Mouse (Mus musculus): ENCODE measurements around the gene Rsph14. TPM values are rescaled to one million over a fixed set of nuclear protein-coding genes. Genes with fewer than 3 reads are reported as not detected.

Gene Rsph14
- polyA plus RNA-seq, 1 experiment from 2014 or later: not detected

DNA sequence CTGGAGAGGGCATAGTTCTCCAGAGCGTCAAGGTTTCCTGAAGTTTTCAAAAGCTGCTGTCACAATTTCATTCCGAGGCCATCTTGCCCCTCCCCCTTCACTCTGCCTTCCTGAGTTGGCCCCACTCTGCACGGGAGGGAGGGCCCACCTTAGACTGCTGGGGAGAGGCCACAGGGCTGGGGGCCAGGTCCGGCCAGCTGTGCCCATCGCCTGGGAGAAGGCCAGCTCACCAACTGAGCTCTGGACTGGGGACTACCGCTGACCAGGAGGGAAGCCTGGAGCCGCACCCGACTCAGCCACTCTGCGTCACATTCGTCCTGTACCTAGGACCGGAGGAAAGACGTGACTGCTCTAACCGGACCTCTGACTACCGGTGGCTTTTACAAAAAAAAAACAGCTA lies 16.9 kb downstream of the Rsph14 start:
- Histone ChIP-seq H3K4me3 (no peak overlapping the region), H3K27me3 (ENCODE audit: low read depth, poor library complexity, severe bottlenecking) (no peaks in the 10 kb centered on the region), H3K27ac (no peak overlapping the region; the same call in 1 of the 2 replicates), H3K36me3 (no peaks in the 10 kb centered on the region), H3K9me3 (replicated peaks) (no peaks in the 10 kb centered on the region), H3K4me1 (peaks cover 7% of the 10 kb centered on the region)
- 77% methylated on average over 14 of the region's 14 CpGs for WGBS
- no peak for DNase-seq (ENCODE audit: low spot score)

GRCm38 (mm10) chr10:75010704-75011103 lies 21.7 kb downstream of the Rsph14 start:
- 93% methylated on average over 15 of the region's 15 CpGs for WGBS
- Histone ChIP-seq H3K9me3 (replicated peaks) (no peaks in the 10 kb centered on the region), H3K36me3 (no peaks in the 10 kb centered on the region), H3K27ac (no peak overlapping the region), H3K4me3 (no peak overlapping the region), H3K27me3 (ENCODE audit: low read depth, poor library complexity, severe bottlenecking) (no peaks in the 10 kb centered on the region), H3K4me1 (peaks cover 14% of the 10 kb centered on the region)
- no peak for DNase-seq (ENCODE audit: low spot score)

DNA sequence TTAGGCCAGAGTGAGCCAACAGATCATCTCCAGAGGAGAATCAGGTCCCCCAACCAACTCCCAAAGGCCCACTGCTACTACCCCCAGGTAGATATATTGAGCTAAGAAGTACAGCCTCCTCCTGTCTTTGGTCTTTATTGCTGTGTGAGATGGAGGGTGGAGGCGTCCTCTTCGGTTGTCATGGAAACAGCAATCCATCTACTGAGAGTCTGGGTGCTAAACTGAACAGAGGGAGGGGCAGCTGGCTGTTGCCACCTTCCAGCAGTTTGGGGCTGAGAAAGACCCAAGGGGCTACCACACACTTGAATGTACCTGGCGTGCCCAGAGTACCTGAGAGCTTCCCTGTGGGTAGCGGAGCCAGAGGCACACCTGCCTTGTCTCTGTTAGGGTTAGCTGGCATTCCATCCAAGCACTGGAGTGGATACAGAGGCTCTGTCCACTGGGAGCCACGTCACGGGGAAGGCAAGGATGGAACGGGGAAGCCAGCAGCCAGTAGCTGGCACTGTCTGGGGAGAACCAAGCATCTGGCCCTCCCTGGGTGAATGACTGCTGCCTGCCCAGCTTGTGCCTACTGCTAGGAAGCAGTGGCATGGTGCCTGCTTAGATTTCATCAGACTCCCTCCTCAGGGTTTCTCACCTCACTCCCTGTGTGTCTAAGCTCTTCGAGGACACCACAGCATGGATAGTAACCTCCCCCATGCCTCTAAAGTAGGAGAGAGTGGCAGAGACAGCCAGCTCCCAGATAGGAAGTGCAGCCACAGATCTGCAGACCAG lies 25.3 kb downstream of the Rsph14 start:
- H3K36me3 ChIP-seq: no peaks in the 10 kb centered on the region
- peaks cover 15% of the 10 kb centered on the region for H3K4me1 ChIP-seq
- 56% methylated on average over 8 of the region's 8 CpGs for WGBS
- H3K27me3 ChIP-seq (ENCODE audit: low read depth, poor library complexity, severe bottlenecking): no peaks in the 10 kb centered on the region
- H3K27ac ChIP-seq: no peak overlapping the region
- H3K4me3 ChIP-seq: no peak overlapping the region
- H3K9me3 ChIP-seq (replicated peaks): no peaks in the 10 kb centered on the region
- DNase-seq (ENCODE audit: low spot score): no peak

DNA sequence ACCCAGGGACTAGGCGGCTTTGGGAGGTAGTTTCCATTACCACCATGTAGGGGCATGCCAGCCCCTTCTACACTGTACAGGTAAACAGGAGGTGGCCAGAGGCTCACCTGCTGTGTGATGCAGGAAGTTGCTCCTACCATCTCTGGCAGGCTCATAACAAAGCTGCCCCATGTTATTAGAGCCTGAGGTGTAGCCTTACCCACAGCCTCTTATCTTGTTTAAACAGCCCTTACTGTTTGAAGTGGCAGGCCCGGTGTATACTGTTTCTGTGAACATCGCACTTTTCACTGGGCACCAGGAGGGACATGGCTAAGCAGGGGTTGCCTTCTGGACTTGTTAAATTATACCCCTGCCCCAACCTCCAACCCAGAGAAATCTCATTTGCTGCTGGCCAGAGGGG lies 28.3 kb downstream of the Rsph14 start:
- H3K36me3 ChIP-seq: no peaks in the 10 kb centered on the region
- no peak for DNase-seq (ENCODE audit: low spot score)
- H3K4me3 ChIP-seq: no peak overlapping the region
- no peaks in the 10 kb centered on the region for H3K27me3 ChIP-seq (ENCODE audit: low read depth, poor library complexity, severe bottlenecking)
- WGBS: 70% methylated on average over 3 of the region's 3 CpGs
- peaks cover 29% of the 10 kb centered on the region for H3K4me1 ChIP-seq
- H3K27ac ChIP-seq: no peak overlapping the region
- H3K9me3 ChIP-seq (replicated peaks): no peaks in the 10 kb centered on the region

DNA sequence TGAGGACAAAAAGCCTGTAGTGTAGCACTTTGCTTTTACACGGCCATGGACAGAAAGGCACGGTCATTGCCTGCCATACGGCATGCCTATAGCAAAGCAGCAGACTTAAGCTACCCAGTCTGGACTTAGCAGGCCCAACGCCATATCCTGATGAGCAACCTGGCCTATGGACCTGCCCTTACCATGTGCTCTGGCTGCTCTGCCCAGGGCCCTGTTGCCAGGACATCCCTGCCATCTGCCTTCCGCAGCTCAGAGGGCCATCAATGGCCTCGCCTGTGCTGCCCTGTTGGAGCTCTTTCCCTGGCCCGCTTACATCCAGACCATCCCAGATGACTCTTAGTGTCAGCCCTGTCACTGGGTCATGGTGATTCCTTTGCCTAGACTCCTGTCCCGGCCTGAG lies 31.0 kb downstream of the Rsph14 start:
- Histone ChIP-seq H3K4me1 (peaks cover 35% of the 10 kb centered on the region), H3K4me3 (no peak overlapping the region), H3K9me3 (replicated peaks) (no peaks in the 10 kb centered on the region), H3K36me3 (no peaks in the 10 kb centered on the region), H3K27ac (no peak overlapping the region), H3K27me3 (ENCODE audit: low read depth, poor library complexity, severe bottlenecking) (peaks cover 3% of the 10 kb centered on the region; the same call in 1 of the 2 replicates)
- WGBS: 92% methylated on average over 8 of the region's 8 CpGs
- no peak for DNase-seq (ENCODE audit: low spot score)

GRCm38 (mm10) chr10:74995377-74995776 lies 37.0 kb downstream of the Rsph14 start:
- peak; percentile 59 for DNase-seq (ENCODE audit: low spot score)
- 3% methylated on average over 17 of the region's 17 CpGs for WGBS
- Histone ChIP-seq H3K27me3 (ENCODE audit: low read depth, poor library complexity, severe bottlenecking) (peaks cover 45% of the 10 kb centered on the region), H3K4me3 (peak overlapping the region; percentile 45), H3K9me3 (replicated peaks) (no peaks in the 10 kb centered on the region), H3K36me3 (peaks cover 10% of the 10 kb centered on the region), H3K4me1 (peaks cover 50% of the 10 kb centered on the region), H3K27ac (peak overlapping the region; percentile 61; the same call in 1 of the 2 replicates)

DNA sequence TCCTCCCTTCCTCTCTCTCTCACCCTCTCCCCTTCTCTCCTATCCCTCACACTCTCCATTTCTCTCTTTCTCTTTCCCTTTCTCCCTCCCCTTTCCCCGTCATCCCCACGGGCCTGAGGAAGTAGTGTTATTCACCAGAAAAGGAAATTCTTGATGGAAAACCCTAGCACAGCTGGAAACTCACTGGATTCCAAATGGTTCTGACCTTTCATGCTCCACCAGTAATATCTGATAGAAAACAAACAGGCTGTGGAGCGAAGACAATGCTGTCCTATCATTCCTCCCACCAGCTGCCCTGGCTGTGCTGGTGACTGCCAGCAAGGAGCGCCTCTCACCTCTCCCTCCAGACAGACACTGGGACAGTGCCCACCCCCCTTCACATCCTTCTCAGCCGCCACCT lies 37.5 kb downstream of the Rsph14 start:
- peaks cover 45% of the 10 kb centered on the region for H3K27me3 ChIP-seq (ENCODE audit: low read depth, poor library complexity, severe bottlenecking)
- H3K36me3 ChIP-seq: peaks cover 10% of the 10 kb centered on the region
- H3K9me3 ChIP-seq (replicated peaks): no peaks in the 10 kb centered on the region
- H3K4me3 ChIP-seq: peak overlapping the region; percentile 45
- H3K4me1 ChIP-seq: peaks cover 50% of the 10 kb centered on the region
- WGBS: 20% methylated on average over 5 of the region's 5 CpGs
- H3K27ac ChIP-seq: no peak overlapping the region
- no peak for DNase-seq (ENCODE audit: low spot score)

DNA sequence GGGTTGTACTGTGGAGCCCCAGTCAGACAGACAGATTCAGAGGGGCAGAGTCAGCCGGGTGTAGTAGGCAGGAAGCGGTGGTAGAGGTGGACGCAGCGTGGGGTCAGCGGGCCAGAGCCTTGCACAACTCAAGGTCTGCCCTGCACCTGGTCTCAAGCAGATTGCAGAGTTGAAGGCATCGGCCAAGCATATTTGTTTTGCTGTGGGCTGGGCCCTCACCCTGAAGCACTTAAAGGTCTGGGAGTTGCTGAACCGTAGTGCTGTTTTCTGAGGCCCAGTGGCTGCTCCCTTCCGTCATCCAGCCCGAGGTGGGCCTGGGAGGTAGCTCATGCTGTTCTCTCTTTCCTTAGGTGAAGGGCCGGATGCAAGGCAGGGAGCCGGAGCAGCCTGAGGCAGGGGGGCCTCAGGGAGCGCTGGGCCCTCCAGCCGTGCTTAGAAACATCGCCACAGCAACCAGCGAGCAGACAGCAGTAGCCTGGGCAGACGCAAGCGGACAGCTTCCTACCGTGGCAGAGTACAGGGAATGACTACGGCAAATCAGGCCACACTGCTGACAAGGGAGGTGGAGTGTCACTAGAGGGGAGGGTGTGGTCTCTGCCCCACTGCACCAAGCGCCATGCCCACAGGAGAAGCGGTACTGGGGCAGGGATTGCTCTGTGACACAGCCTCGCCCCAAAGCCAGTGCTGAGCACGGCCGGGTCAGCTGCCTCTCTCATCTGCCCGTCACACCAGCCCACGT lies 41.6 kb downstream of the Rsph14 start:
- peaks cover 10% of the 10 kb centered on the region for H3K36me3 ChIP-seq
- H3K27me3 ChIP-seq (ENCODE audit: low read depth, poor library complexity, severe bottlenecking): peaks cover 35% of the 10 kb centered on the region
- peak overlapping the region; percentile 46 for H3K27ac ChIP-seq
- WGBS: 55% methylated on average over 26 of the region's 26 CpGs
- H3K9me3 ChIP-seq (replicated peaks): no peaks in the 10 kb centered on the region
- 0 out of 2 replicates have a peak overlapping the region, but pooled peaks have one; percentile 17 for H3K4me3 ChIP-seq
- H3K4me1 ChIP-seq: peaks cover 47% of the 10 kb centered on the region
- DNase-seq (ENCODE audit: low spot score): no peak

DNA sequence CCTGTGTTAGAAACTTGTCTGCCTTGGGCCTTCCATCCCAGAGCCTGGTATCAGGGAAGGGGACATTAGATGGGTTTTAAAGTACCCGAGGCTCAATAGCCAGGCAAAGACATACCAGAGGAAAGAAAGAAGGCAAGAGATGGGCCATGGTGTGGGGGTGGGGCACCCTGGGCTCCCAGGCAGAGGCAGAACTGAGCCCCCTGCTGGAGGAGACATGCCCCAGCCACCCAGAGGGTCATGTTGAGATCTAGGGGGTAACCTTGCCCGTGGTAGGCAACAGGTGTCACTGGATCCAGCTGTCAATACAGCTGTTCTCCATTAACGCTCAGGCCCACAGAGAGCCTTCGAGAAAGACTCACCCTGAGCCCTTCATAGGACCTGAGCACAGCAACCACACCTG lies 42.6 kb downstream of the Rsph14 start:
- 85% methylated on average over 4 of the region's 4 CpGs for WGBS
- DNase-seq (ENCODE audit: low spot score): no peak
- peaks cover 10% of the 10 kb centered on the region for H3K36me3 ChIP-seq
- H3K27me3 ChIP-seq (ENCODE audit: low read depth, poor library complexity, severe bottlenecking): peaks cover 26% of the 10 kb centered on the region; the same call in 1 of the 2 replicates
- H3K27ac ChIP-seq: no peak overlapping the region
- peaks cover 37% of the 10 kb centered on the region for H3K4me1 ChIP-seq
- H3K9me3 ChIP-seq (replicated peaks): no peaks in the 10 kb centered on the region
- H3K4me3 ChIP-seq: no peak overlapping the region

GRCm38 (mm10) chr10:74987698-74988470 lies 44.5 kb downstream of the Rsph14 start:
- peaks cover 32% of the 10 kb centered on the region for H3K4me1 ChIP-seq
- 0 out of 2 replicates have a peak, but pooled peaks cover 11% of the 10 kb centered on the region for H3K27me3 ChIP-seq (ENCODE audit: low read depth, poor library complexity, severe bottlenecking)
- H3K9me3 ChIP-seq (replicated peaks): no peaks in the 10 kb centered on the region
- 80% methylated on average over 14 of the region's 14 CpGs for WGBS
- H3K4me3 ChIP-seq: no peak overlapping the region
- no peak for DNase-seq (ENCODE audit: low spot score)
- H3K27ac ChIP-seq: no peak overlapping the region
- H3K36me3 ChIP-seq: peaks cover 10% of the 10 kb centered on the region

- DNase-seq (ENCODE audit: low spot score): no peak
- WGBS: 74% methylated on average over 8 of the region's 8 CpGs
- Histone ChIP-seq H3K27me3 (ENCODE audit: low read depth, poor library complexity, severe bottlenecking) (peaks cover 21% of the 10 kb centered on the region), H3K27ac (no peak overlapping the region), H3K36me3 (no peaks in the 10 kb centered on the region), H3K9me3 (replicated peaks) (no peaks in the 10 kb centered on the region), H3K4me3 (no peak overlapping the region), H3K4me1 (peaks cover 9% of the 10 kb centered on the region; the same call in 1 of the 2 replicates)
Measured at GRCm38 (mm10) chr10:74983176-74983575, 49.2 kb downstream of the Rsph14 start.

- Histone ChIP-seq H3K27ac (no peak overlapping the region), H3K27me3 (ENCODE audit: low read depth, poor library complexity, severe bottlenecking) (peaks cover 25% of the 10 kb centered on the region), H3K36me3 (no peaks in the 10 kb centered on the region), H3K4me1 (no peaks in the 10 kb centered on the region), H3K9me3 (replicated peaks) (no peaks in the 10 kb centered on the region), H3K4me3 (no peak overlapping the region)
- 86% methylated on average over 12 of the region's 12 CpGs for WGBS
- no peak for DNase-seq (ENCODE audit: low spot score)
Measured at GRCm38 (mm10) chr10:74981159-74981558, 51.2 kb downstream of the Rsph14 start.
